Mouse (Mus musculus) gastrocnemius, postnatal 4 days (tissue): ENCODE results near the gene Leap2. TPM values are rescaled to one million over a fixed set of nuclear protein-coding genes. Genes with fewer than 3 reads are reported as not detected.
A peak's percentile ranks its signal among the peaks of the same experiment; 100 is the strongest.

Source experiments
- DNase-seq, 2 experiments: peaks; one replicate each; pipeline ENCODE4 v3.0.0; 2021 to 2022; ENCODE audit warnings: low spot score in 2 of 2, mixed read lengths in 2 of 2
- long read RNA-seq, 2 experiments: library from polyadenylated mRNA; stranded (forward); transcript quantifications; one replicate each; pipeline ENCODE4 v2.0.0; 2021
- total RNA-seq, 2 experiments: library from RNA; stranded (reverse); gene quantifications; 2 replicates each; pipeline ENCODE4 v1.2.3; 2021

Gene Leap2
- not detected for total RNA-seq
- long read RNA-seq, experiment 1, result 0 reads
- long read RNA-seq, experiment 2, result 0 reads

GRCm38 (mm10) chr11:53423036-53423435 is at the start of gene Leap2:
Gene Leap2, minus strand, starts transcription at chr11:53423170.
- DNase-seq, result no peak

GRCm38 (mm10) chr11:53472709-53473108 is 49.7 kb upstream of the Leap2 start:
- no peak for DNase-seq

GRCm38 (mm10) chr11:53469968-53470695 is 47.2 kb upstream of the Leap2 start, which contains the start of gene Gm9837:
Gene Gm9837, minus strand, starts transcription at chr11:53470479.
- peak; percentile 80 to 93 for DNase-seq

GRCm38 (mm10) chr11:53469294-53469967 is 46.5 kb upstream of the Leap2 start:
- DNase-seq, result no peak

GRCm38 (mm10) chr11:53466231-53466971 is 43.4 kb upstream of the Leap2 start:
- DNase-seq, result peak; percentile 69 to 86

- DNase-seq, result peak in 1 of 2 experiments; percentile 31
Observed at GRCm38 (mm10) chr11:53463551-53464424, 40.8 kb upstream of the Leap2 start.

- no peak for DNase-seq
Observed at GRCm38 (mm10) chr11:53461727-53462126, 38.8 kb upstream of the Leap2 start.

- no peak for DNase-seq
Observed at GRCm38 (mm10) chr11:53460192-53460591, 37.2 kb upstream of the Leap2 start.

- DNase-seq, result no peak
Observed at GRCm38 (mm10) chr11:53458996-53459395, 36.0 kb upstream of the Leap2 start.

GRCm38 (mm10) chr11:53457372-53457954 is 34.5 kb upstream of the Leap2 start:
- no peak for DNase-seq

GRCm38 (mm10) chr11:53456474-53457371 is 33.8 kb upstream of the Leap2 start, which contains the start of the genes Gm10447 and Shroom1:
Gene Gm10447, minus strand, starts transcription at chr11:53457110.
Gene Shroom1, plus strand, starts transcription at chr11:53457205.
- DNase-seq, result peak in 1 of 2 experiments; percentile 45

GRCm38 (mm10) chr11:53453031-53453430 is 30.1 kb upstream of the Leap2 start:
- DNase-seq, result no peak

- no peak for DNase-seq
Observed at GRCm38 (mm10) chr11:53452396-53452795, 29.4 kb upstream of the Leap2 start.

GRCm38 (mm10) chr11:53451361-53451760 is 28.4 kb upstream of the Leap2 start:
- no peak for DNase-seq

GRCm38 (mm10) chr11:53450070-53450705 is 27.2 kb upstream of the Leap2 start:
- no peak for DNase-seq

- no peak for DNase-seq
Observed at GRCm38 (mm10) chr11:53448529-53448928, 25.6 kb upstream of the Leap2 start.

- no peak for DNase-seq
Observed at GRCm38 (mm10) chr11:53447996-53448395, 25.0 kb upstream of the Leap2 start.

GRCm38 (mm10) chr11:53446183-53446582 is 23.2 kb upstream of the Leap2 start:
- no peak for DNase-seq

GRCm38 (mm10) chr11:53445562-53445961 is 22.6 kb upstream of the Leap2 start:
- no peak for DNase-seq
